Mouse (Mus musculus) testis, adult 2 months (tissue): ENCODE data around the gene Lyst. TPM values are rescaled to one million over a fixed set of nuclear protein-coding genes. Genes with fewer than 3 reads are reported as not detected.
A peak's percentile ranks its signal among the peaks of the same experiment; 100 is the strongest.
"Not testable (repeated sequence)": the region's sequence is repeated elsewhere in the genome, so short reads cannot be mapped to it uniquely, and the experiment has no call there.

Experiments
- H3K27ac ChIP-seq: fragments of 200-500 bp; 2 replicates; pipeline ENCODE4 v1.5.1; 2012; ENCODE audit warnings: low read depth, low read length; ENCODE audit not compliant: control insufficient read depth, insufficient read depth
- H3K27me3 ChIP-seq: fragments of 200-500 bp; 2 replicates; pipeline ENCODE4 v1.6.1; 2012; ENCODE audit warnings: mild to moderate bottlenecking, low read length, moderate library complexity; ENCODE audit not compliant: control insufficient read depth, insufficient read depth
- H3K36me3 ChIP-seq: fragments of 200-500 bp; 2 replicates; pipeline ENCODE4 v1.6.1; 2012; ENCODE audit warnings: mild to moderate bottlenecking, low read length; ENCODE audit not compliant: control insufficient read depth, insufficient read depth
- H3K4me1 ChIP-seq: fragments of 200-500 bp; 2 replicates; pipeline ENCODE4 v1.6.1; 2012; ENCODE audit warnings: low read length; ENCODE audit not compliant: control insufficient read depth, insufficient read depth
- H3K4me3 ChIP-seq: fragments of 200-500 bp; 2 replicates; pipeline ENCODE4 v1.5.1; 2012; ENCODE audit warnings: low read depth, mild to moderate bottlenecking, low read length, moderate library complexity, mixed read lengths; ENCODE audit not compliant: control insufficient read depth
- CTCF ChIP-seq: fragments of 200-500 bp; IDR thresholded peaks from 2 replicates; pipeline ENCODE4 v1.5.1; 2012; ENCODE audit warnings: low read depth, mild to moderate bottlenecking, inconsistent platforms, low read length, moderate library complexity; ENCODE audit not compliant: control insufficient read depth, insufficient read depth, insufficient replicate concordance
- POLR2A ChIP-seq: fragments of 200-500 bp; IDR thresholded peaks from 2 replicates; pipeline ENCODE4 v1.6.1; 2012; ENCODE audit warnings: low read depth, mild to moderate bottlenecking, inconsistent platforms, low read length, moderate library complexity; ENCODE audit not compliant: control insufficient read depth
- polyA plus RNA-seq: library from polyadenylated mRNA; depleted of rRNA; stranded (reverse); fragments of >200 nt; gene quantifications from 2 replicates; pipeline ENCODE4 v1.2.3, GENCODE M21; 2012

The Lyst gene
- polyA plus RNA-seq, 1 experiment = 7.5 TPM

DNA sequence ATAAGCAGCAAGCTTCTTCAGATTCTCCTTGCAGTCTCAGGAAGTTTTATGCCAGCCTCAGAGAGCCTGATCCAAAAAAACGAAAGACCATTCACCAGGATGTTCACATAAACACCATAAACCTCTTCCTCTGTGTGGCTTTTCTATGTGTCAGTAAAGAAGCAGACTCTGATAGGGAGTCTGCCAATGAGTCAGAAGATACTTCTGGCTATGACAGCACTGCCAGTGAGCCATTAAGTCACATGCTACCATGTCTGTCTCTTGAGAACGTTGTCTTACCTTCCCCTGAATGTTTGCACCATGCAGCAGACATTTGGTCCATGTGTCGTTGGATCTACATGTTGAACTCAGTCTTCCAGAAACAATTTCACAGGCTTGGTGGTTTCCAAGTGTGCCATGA is 47.4 kb downstream of the Lyst start:
- Histone ChIP-seq H3K4me1 (no peaks in the 10 kb centered on the region), H3K27me3 (no peaks in the 10 kb centered on the region), H3K36me3 (no peaks in the 10 kb centered on the region), H3K27ac (no peak overlapping the region), H3K4me3 (no peak overlapping the region)
- TF ChIP-seq CTCF (no peak), POLR2A (no peak)

DNA sequence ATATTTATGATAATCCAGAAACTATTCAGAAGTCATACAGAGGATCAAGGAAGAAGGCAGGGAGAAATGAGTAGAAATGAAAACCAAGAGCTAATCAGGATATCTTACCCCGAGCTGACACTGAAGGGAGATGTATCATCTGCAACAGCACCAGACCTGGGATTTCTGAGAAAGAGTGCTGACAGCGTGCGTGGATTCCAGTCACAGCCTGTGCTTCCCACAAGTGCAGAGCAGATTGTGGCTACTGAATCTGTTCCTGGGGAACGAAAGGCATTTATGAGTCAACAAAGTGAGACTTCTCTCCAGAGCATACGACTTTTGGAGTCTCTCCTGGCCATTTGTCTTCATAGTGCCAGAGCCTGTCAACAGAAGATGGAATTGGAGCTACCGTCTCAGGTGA is 47.8 kb downstream of the Lyst start:
- no peak for TF ChIP-seq POLR2A
- TF ChIP-seq CTCF = no peak
- Histone ChIP-seq H3K4me3 (no peak overlapping the region), H3K36me3 (no peaks in the 10 kb centered on the region), H3K27ac (no peak overlapping the region), H3K4me1 (no peaks in the 10 kb centered on the region), H3K27me3 (no peaks in the 10 kb centered on the region)

GRCm38 (mm10) chr13:13638725-13639124 is 48.5 kb downstream of the Lyst start:
- Histone ChIP-seq H3K4me1 (no peaks in the 10 kb centered on the region), H3K4me3 (no peak overlapping the region), H3K27me3 (no peaks in the 10 kb centered on the region), H3K36me3 (no peaks in the 10 kb centered on the region), H3K27ac (no peak overlapping the region)
- TF ChIP-seq POLR2A = no peak
- no peak for TF ChIP-seq CTCF

GRCm38 (mm10) chr13:13647296-13647695 is 57.1 kb downstream of the Lyst start:
- no peak for TF ChIP-seq CTCF
- TF ChIP-seq POLR2A = no peak
- H3K4me1 ChIP-seq = no peaks in the 10 kb centered on the region
- H3K27me3 ChIP-seq = no peaks in the 10 kb centered on the region
- H3K27ac ChIP-seq = no peak overlapping the region
- no peak overlapping the region for H3K4me3 ChIP-seq
- no peaks in the 10 kb centered on the region for H3K36me3 ChIP-seq

DNA sequence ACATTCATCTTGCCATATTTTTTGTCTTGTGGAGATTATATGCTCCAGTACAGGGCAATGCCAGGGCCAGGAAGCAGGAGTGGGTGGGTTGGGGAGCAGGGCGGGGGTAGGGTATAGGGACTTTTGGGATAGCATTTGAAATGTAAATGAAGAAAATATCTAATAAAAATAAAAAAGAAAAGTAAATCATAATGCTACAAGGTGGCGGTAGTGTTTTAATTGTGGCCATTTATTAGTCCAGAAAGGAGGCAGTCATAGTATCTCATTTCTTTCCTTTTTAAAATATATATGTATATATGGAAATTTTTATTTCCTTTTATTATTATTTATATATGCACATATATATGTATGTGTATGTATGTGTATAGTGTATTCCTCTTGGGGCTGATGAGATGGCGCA is 65.3 kb downstream of the Lyst start:
- no peak for TF ChIP-seq POLR2A
- TF ChIP-seq CTCF = no peak
- Histone ChIP-seq H3K27me3 (no peaks in the 10 kb centered on the region), H3K4me1 (no peaks in the 10 kb centered on the region), H3K27ac (no peak overlapping the region), H3K36me3 (no peaks in the 10 kb centered on the region), H3K4me3 (no peak overlapping the region)

- H3K27ac ChIP-seq, H3K36me3 ChIP-seq, H3K27me3 ChIP-seq, H3K4me1 ChIP-seq: not testable (repeated sequence)
- peak overlapping the region; percentile 22; the same call in 1 of the 2 replicates for H3K4me3 ChIP-seq
These were observed 75.9 kb downstream of the Lyst start for GRCm38 (mm10) chr13:13666103-13666502.

- H3K27me3 ChIP-seq = no peaks in the 10 kb centered on the region
- H3K4me3 ChIP-seq = no peak overlapping the region
- H3K27ac ChIP-seq = no peak overlapping the region
- H3K4me1 ChIP-seq = no peaks in the 10 kb centered on the region
- H3K36me3 ChIP-seq = no peaks in the 10 kb centered on the region
- no peak for TF ChIP-seq POLR2A
- TF ChIP-seq CTCF = no peak
These were observed 80.5 kb downstream of the Lyst start for GRCm38 (mm10) chr13:13670669-13671068.

DNA sequence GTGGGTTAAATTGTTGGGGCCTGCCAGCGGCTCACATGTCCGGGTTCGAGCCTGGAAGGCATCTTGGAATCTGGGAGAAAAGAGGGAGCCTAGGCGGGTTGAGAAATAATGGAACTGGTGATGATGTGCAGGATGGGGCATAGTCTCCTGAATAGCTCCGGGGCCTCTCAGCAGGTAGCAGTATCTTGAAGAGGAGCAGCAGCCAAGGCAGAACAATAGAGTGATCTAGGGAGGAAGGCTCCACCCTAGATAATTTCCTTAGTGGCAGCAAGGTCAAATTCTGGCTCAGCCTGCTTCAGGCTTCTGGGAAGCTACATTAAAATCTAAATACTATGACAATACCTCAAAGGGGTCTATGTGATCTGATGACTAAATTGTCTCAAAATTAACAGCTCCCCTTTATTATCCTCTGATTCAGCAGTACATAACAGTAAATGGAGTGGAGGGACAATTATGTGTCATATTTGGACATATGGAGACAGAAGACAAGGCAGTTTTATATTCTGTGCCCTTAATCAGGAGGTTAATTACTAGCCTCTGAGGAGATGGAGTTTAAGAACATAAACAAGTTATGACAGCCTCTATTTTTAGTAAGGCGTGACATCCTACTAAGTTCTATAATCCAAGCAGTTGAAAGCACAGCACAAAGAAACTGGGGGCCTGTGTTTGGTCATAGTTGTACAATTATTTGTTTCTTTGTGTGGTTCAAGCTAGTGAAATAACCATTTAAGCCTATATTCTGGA is 81.6 kb downstream of the Lyst start:
- Histone ChIP-seq H3K27me3 (no peaks in the 10 kb centered on the region), H3K4me1 (no peaks in the 10 kb centered on the region), H3K36me3 (no peaks in the 10 kb centered on the region), H3K27ac (no peak overlapping the region), H3K4me3 (no peak overlapping the region)
- no peak for TF ChIP-seq POLR2A
- no peak for TF ChIP-seq CTCF
